Mouse (Mus musculus) urinary bladder, adult 18-20 months (tissue): ENCODE data around the gene Atp8b2.

Experiments
- DNase-seq, 2 experiments: peaks; one replicate each; pipeline ENCODE4 v3.0.0; 2022; ENCODE audit warnings: low spot score in 2 of 2, mixed read lengths in 2 of 2

Gene Atp8b2

GRCm38 (mm10) chr3:89963221-89963763, at the start of gene Atp8b2:
Gene Atp8b2, minus strand, starts transcription at chr3:89963508.
- DNase-seq, result peak; percentile 34 to 35

DNA sequence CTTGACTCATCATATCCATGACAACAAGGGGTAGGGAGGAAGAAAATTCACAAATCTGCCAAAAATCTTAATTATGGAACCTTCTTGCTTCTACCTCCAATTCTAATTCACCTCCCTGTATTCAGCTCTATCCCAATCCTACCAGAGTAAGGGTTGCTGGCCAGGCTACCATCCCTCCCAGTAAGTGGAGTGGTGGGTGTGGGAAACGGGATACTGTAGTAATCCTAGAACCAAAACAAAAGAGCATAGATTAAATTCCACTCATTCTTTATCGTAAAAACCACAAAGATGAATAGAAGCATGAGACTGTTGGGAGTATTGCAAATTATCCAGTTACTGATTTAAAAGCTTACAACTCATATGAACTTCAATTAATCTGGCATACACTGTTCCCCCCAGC, 47.0 kb upstream of the Atp8b2 start:
- no peak for DNase-seq

GRCm38 (mm10) chr3:90004091-90004796, 40.9 kb upstream of the Atp8b2 start:
- DNase-seq, result no peak

GRCm38 (mm10) chr3:89999830-90000229, 36.5 kb upstream of the Atp8b2 start:
- DNase-seq, result no peak

GRCm38 (mm10) chr3:89999090-89999489, 35.8 kb upstream of the Atp8b2 start:
- peak in 1 of 2 experiments; percentile 17 for DNase-seq

- peak; percentile 83 to 90 for DNase-seq
These were observed 35.3 kb upstream of the Atp8b2 start, which contains the start of gene Hax1 for GRCm38 (mm10) chr3:89998612-89999054. Gene Hax1, minus strand, starts transcription at chr3:89998780.

DNA sequence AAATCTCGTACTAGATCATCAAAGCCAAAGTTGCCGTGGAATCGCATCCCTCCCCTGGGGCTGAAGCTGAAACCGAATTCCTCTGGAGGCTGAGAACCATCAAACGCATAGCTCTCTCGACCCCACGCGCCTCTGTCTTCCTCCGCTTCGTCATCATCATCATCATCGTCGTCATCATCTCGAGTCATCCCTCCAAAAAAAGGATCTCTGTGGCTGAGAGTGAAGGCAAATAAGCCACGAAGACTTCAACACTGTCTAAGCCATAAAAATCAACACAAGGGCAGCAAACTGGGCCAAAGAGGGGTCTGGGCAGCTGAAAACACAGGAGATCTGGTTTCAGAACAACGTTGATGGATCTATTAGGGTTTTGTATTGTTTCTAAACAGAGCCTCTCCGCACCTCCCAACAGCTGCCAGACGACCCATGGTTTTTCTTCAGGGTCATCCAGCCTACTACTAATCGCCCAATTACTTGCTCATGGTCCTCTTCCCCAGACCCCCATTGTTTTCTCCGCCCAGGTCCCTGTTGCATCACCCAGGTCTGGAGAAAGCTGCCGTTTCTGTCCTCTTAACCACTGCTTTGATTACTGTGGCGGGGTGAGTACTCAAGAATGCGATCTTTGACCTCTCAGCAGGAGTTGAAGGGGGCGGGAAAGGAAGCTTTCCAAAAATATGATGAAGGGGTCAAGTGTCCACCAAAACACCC, 34.6 kb upstream of the Atp8b2 start:
- DNase-seq, result peak in 1 of 2 experiments; percentile 11

DNA sequence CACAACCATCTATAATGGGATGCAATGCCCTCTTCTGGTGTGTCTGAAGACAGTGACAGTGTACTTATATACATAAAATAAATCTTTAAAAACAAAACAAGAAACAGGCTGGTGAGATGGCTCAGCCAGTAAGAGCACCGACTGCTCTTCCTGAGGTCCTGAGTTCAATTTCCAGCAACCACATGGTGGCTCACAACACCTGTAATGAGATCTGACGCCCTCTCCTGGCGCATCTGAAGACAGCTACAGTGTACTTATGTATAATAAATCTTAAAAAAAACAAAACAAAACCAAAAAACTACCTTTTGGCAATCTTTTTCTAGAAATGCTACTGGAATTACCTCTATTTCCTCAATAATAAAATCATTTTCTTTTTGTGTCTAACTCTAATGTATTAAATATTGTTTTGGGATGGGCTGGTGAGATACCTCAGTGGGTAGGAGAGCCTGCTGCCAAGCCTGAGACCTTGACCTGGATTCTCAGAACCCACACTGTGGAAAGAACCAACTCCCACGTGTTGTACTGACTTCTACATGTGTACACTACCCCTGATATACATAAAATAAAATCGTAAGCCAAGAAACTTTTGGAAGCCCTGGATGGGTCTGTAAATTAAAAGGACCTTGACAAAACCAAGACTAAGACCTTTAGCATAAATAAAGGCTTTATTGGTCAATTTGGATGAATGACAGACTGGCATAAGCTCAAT, 31.7 kb upstream of the Atp8b2 start:
- no peak for DNase-seq

DNA sequence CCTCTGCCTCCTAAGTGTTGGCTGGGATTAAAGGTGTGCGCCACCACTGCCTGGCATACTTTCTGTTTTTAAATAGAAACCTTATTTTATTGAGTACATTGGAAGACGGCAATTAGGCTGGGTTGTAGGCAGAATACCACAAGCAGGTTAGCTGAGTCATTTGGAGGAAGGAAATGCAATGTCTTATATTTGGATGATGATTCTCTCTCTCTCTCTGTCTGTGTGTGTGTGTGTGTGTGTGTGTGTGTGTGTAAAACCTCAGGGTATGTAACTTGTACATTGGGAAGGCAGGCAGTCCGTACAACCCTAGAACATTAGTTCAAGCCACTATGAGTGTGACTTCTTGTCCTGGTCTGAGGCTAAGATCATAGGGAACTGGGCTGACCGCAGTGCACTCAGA, 24.5 kb upstream of the Atp8b2 start:
- no peak for DNase-seq

DNA sequence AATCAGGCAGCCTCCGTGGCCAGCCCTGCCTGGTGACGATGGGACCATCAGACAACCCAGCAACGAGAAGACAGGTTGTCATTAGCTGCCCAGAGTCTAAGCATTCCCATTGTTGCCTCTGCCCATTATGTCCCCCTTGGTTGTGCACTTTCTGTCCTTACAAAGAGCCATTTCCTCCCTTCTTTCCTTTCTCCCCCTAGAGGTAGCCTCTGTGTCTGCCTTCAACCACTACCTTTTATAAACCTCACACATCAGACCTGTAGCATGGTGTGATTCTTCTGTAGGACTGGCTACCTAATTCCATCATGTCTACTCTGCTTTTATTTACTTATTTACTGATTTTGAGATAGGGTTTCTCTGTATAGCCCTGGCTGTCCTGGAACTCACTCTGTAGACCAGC, 23.9 kb upstream of the Atp8b2 start:
- DNase-seq, result no peak

- no peak for DNase-seq
These were observed 19.1 kb upstream of the Atp8b2 start for GRCm38 (mm10) chr3:89982426-89982825.

GRCm38 (mm10) chr3:89976859-89977258, 13.6 kb upstream of the Atp8b2 start:
- no peak for DNase-seq

- no peak for DNase-seq
These were observed 5.2 kb upstream of the Atp8b2 start for GRCm38 (mm10) chr3:89968509-89968908.

- no peak for DNase-seq
These were observed 3.6 kb upstream of the Atp8b2 start for GRCm38 (mm10) chr3:89966946-89967345.

DNA sequence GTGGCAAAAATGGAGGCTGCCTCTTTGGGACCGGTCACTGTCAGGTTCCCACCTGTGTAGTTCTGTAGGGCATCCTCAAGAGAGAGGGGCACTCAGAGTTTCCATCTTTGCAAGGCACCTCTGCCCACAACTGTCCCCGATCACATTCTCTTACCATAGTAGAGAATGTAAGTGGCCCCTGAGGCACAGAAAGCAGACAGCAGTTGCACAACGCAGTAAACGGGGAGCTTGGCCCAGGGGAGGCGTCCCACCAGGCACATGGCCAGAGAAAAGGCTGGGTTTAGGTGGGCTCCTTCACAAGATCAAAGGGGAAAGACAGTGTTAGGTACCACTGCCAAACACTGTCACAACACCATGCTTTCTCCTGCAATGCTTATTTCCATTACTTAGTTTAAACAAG, 2.7 kb upstream of the Atp8b2 start:
- DNase-seq, result no peak

- no peak for DNase-seq
These were observed 2.2 kb upstream of the Atp8b2 start for GRCm38 (mm10) chr3:89965557-89965956.

DNA sequence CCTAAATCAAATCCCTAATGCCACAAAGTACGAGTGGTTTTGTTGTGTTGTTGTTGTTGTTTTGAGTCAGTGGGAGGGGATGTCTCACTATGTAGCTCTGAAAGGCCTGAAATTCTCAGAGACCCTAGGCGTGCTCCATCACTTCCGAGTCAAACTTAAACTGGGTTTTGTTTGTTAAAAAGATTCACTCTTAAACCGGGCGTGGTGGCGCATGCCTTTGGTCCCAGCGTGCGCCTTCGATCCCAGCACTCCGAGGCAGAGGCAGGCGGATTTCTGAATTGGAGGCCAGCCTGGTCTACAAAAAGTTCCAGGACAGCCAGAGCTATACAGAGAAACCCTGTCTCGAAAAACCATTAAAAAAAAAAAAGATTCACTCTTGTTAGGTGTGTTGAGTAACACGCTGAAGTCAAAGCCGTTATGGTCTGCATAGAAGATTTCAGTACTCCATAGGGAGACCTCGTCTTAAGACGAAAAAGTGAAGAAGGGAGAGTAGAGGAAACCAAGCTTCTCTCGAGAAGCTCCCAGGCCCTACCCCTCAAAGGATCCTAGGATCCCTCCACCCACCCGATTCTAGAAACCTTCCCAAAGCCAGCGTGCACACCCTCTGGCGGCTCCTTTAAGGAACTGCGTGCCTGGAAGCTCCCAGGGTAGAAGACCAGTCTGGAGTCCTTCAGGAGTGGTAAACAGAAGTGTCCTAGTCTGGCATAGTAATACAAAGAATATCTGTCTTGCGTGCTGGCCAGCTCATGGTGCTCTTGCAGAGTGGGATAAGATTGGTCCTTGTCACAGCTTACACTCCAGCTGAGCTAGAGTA, 825 bp upstream of the Atp8b2 start:
- DNase-seq, result peak; percentile 39 to 48

GRCm38 (mm10) chr3:89962751-89963220, 522 bp downstream of the Atp8b2 start:
- peak in 1 of 2 experiments; percentile 45 for DNase-seq

DNA sequence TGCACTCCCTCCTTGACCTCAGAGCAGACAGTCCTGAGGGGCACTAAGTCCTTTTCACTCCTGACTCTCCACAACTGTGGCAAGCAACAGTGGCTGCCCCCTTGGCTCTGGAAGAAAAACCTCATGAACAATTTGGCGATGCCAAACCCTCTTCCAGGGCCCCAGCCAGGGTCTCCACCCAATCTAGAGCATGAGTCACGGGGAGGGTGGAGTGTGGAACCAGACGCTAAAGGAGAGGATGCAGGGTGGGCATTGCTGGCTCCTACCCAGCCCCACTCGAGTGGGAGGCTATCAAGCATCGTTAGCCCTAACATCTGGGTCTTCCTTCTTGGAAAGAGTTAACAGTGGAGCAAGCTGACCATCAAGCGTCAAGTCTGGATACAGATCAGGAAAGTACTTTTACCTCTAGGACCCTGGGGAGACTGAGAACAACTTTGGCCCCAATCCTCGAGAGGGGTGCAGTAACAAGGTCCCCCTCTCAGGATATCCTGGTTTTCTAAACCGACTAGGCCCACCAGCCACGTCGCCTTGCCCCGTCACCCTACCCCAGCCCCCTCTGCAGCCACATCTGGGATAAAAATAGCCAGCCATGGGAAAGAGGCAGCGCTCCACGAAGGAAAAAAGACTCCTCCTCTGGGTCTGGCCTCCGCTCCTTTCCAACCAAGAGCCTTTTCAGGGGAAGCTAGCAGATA, 1.1 kb downstream of the Atp8b2 start:
- DNase-seq, result peak; percentile 31 to 50

DNA sequence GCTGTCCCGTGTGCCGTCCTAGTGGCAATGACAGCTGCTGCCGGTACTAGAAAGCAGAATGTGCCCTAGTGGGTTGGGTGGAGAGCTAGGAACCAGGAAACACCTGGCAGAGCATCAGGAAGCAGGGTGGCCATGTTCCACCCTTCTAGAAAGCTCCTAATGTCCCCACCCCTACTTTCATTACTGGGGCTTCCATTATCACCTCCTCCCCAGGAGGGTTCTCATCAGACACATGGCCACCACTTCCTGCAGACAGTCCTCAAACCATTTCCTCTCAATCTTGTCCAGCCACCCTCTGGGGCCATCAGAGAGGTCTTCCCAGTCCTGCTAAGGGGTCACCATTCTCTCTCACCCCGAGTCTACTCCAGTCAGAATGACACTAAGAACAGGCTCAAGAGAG, 1.9 kb downstream of the Atp8b2 start:
- no peak for DNase-seq

GRCm38 (mm10) chr3:89960469-89960868, 2.8 kb downstream of the Atp8b2 start:
- peak; percentile 82 to 89 for DNase-seq
